Mouse (Mus musculus) embryonic facial prominence, embryonic 12.5 days (tissue): ENCODE measurements around the gene Prmt1. TPM values are rescaled to one million over a fixed set of nuclear protein-coding genes. Genes with fewer than 3 reads are reported as not detected.
"Not testable (repeated sequence)": the region's sequence is repeated elsewhere in the genome, so short reads cannot be mapped to it uniquely, and the experiment has no call there.

Experiments
- ATAC-seq: fragments of 200-750 bp; cut with Nextera tagmentation; 2 replicates; pipeline ENCODE4 v1.8.0; 2017; ENCODE audit not compliant: insufficient number of reproducible peaks, insufficient read depth, low FRiP score, low TSS enrichment
- H3K27ac ChIP-seq: fragments of 300-500 bp; sonication (generic); 2 replicates; pipeline ENCODE4 v1.5.1; 2016; ENCODE audit warnings: mild to moderate bottlenecking
- H3K27me3 ChIP-seq: fragments of 300-500 bp; sonication (generic); 2 replicates; pipeline ENCODE4 v1.6.1; 2016; ENCODE audit warnings: mild to moderate bottlenecking, moderate library complexity
- H3K36me3 ChIP-seq: fragments of 300-500 bp; sonication (generic); 2 replicates; pipeline ENCODE4 v1.6.1; 2016; ENCODE audit warnings: mild to moderate bottlenecking
- H3K4me1 ChIP-seq: fragments of 300-500 bp; sonication (generic); 2 replicates; pipeline ENCODE4 v1.6.1; 2016
- H3K4me2 ChIP-seq: fragments of 300-500 bp; sonication (generic); replicated peaks from 2 replicates; pipeline ENCODE4 v1.6.1; 2016; ENCODE audit warnings: mild to moderate bottlenecking, moderate library complexity
- H3K4me3 ChIP-seq: fragments of 300-500 bp; sonication (generic); 2 replicates; pipeline ENCODE4 v1.5.1; 2016; ENCODE audit warnings: mild to moderate bottlenecking
- H3K9ac ChIP-seq: fragments of 300-500 bp; sonication (generic); 2 replicates; pipeline ENCODE4 v1.6.1; 2016; ENCODE audit warnings: mild to moderate bottlenecking, moderate library complexity
- H3K9me3 ChIP-seq: fragments of 300-500 bp; sonication (generic); 2 replicates; pipeline ENCODE4 v1.6.1; 2016; ENCODE audit warnings: mild to moderate bottlenecking, moderate library complexity
- WGBS: fragments of 180-500 bp; shearing (Covaris S2); methylation state at CpG from one replicate; pipeline ENCODE4 v1.1.7; 2016; 5-methylcytosine and 5-hydroxymethylcytosine counted together
- polyA plus RNA-seq: library from polyadenylated mRNA; unstranded; fragments of >200 nt; fragmentation: Nextera tagmentation; extraction: Ambion mirVana; gene quantifications from 2 replicates; pipeline ENCODE4 v1.2.1, GENCODE M21; 2016

The Prmt1 gene
- polyA plus RNA-seq = 660 and 677 TPM in 2 replicates

GRCm38 (mm10) chr7:44986192-44986878 lies at the start of gene Prmt1:
Gene Prmt1, minus strand, starts transcription at chr7:44986568.
- H3K36me3 ChIP-seq = peaks cover 26% of the 10 kb centered on the region
- peaks cover 25% of the 10 kb centered on the region for H3K4me1 ChIP-seq
- peak within 1 kb of the TSS; percentile 96 for H3K27ac ChIP-seq
- H3K27me3 ChIP-seq = no peaks in the 10 kb centered on the region
- peak within 1 kb of the TSS; percentile 67 for H3K4me2 ChIP-seq
- ATAC-seq = peak; percentile 97
- WGBS = under 1% methylated on average over 42 of the region's 42 CpGs
- no peaks in the 10 kb centered on the region for H3K9me3 ChIP-seq
- peak within 1 kb of the TSS; percentile 97 for H3K9ac ChIP-seq
- peak within 1 kb of the TSS; percentile 96 for H3K4me3 ChIP-seq

- WGBS = 84% methylated on average over 3 of the region's 3 CpGs
- ATAC-seq = no peak
These were observed 49.3 kb upstream of the Prmt1 start for GRCm38 (mm10) chr7:45035631-45036030.

GRCm38 (mm10) chr7:45033722-45034359 lies 47.5 kb upstream of the Prmt1 start:
- Histone ChIP-seq H3K36me3 (peaks cover 98% of the 10 kb centered on the region), H3K4me1 (no peaks in the 10 kb centered on the region), H3K9me3 (no peaks in the 10 kb centered on the region), H3K4me3 (no peak overlapping the region), H3K4me2 (no peak overlapping the region), H3K9ac (no peak overlapping the region), H3K27ac (no peak overlapping the region), H3K27me3 (no peaks in the 10 kb centered on the region)
- no peak for ATAC-seq
- WGBS = 92% methylated on average over 19 of the region's 19 CpGs

More at GRCm38 (mm10) chr7:45035631-45036030, 49.3 kb upstream of the Prmt1 start:
- Histone ChIP-seq H3K4me2 (no peak overlapping the region), H3K4me1 (no peaks in the 10 kb centered on the region), H3K9ac (no peak overlapping the region), H3K36me3 (peaks cover 98% of the 10 kb centered on the region), H3K27ac (no peak overlapping the region), H3K4me3 (no peak overlapping the region), H3K27me3 (no peaks in the 10 kb centered on the region), H3K9me3 (no peaks in the 10 kb centered on the region)

GRCm38 (mm10) chr7:45030857-45031256 lies 44.5 kb upstream of the Prmt1 start:
- peaks cover 94% of the 10 kb centered on the region for H3K36me3 ChIP-seq
- H3K9ac ChIP-seq = no peak overlapping the region
- H3K4me1 ChIP-seq = no peaks in the 10 kb centered on the region
- WGBS = 98% methylated on average over 8 of the region's 8 CpGs
- H3K4me3 ChIP-seq = no peak overlapping the region
- H3K27me3 ChIP-seq = no peaks in the 10 kb centered on the region
- H3K27ac ChIP-seq = no peak overlapping the region
- ATAC-seq = no peak
- no peak overlapping the region for H3K4me2 ChIP-seq
- H3K9me3 ChIP-seq = no peaks in the 10 kb centered on the region

GRCm38 (mm10) chr7:45029995-45030394 lies 43.6 kb upstream of the Prmt1 start:
- Histone ChIP-seq H3K36me3 (peaks cover 86% of the 10 kb centered on the region), H3K27me3 (no peaks in the 10 kb centered on the region), H3K9ac (no peak overlapping the region), H3K4me1 (no peaks in the 10 kb centered on the region), H3K4me3 (no peak overlapping the region), H3K9me3 (no peaks in the 10 kb centered on the region), H3K4me2 (no peak overlapping the region), H3K27ac (no peak overlapping the region)
- ATAC-seq = no peak
- 95% methylated on average over 6 of the region's 6 CpGs for WGBS

- H3K9ac ChIP-seq = no peak overlapping the region
- H3K36me3 ChIP-seq = peaks cover 69% of the 10 kb centered on the region
- no peak overlapping the region for H3K4me2 ChIP-seq
- no peaks in the 10 kb centered on the region for H3K4me1 ChIP-seq
- no peaks in the 10 kb centered on the region for H3K9me3 ChIP-seq
- ATAC-seq = no peak
- H3K27ac ChIP-seq = 0 out of 2 replicates have a peak overlapping the region, but pooled peaks have one; percentile 9
- no peaks in the 10 kb centered on the region for H3K27me3 ChIP-seq
- H3K4me3 ChIP-seq = no peak overlapping the region
- WGBS = 90% methylated on average over 11 of the region's 11 CpGs
These were observed 42.0 kb upstream of the Prmt1 start for GRCm38 (mm10) chr7:45028351-45028750.

GRCm38 (mm10) chr7:45027761-45028160 lies 41.4 kb upstream of the Prmt1 start:
- Histone ChIP-seq H3K9me3 (no peaks in the 10 kb centered on the region), H3K27ac (no peak overlapping the region), H3K4me2 (no peak overlapping the region), H3K27me3 (no peaks in the 10 kb centered on the region), H3K36me3 (peaks cover 63% of the 10 kb centered on the region), H3K9ac (no peak overlapping the region), H3K4me1 (no peaks in the 10 kb centered on the region), H3K4me3 (no peak overlapping the region)
- ATAC-seq = no peak
- WGBS = 91% methylated on average over 9 of the region's 9 CpGs

GRCm38 (mm10) chr7:45026256-45026655 lies 39.9 kb upstream of the Prmt1 start:
- no peak for ATAC-seq
- Histone ChIP-seq H3K9me3 (no peaks in the 10 kb centered on the region), H3K36me3 (peaks cover 48% of the 10 kb centered on the region), H3K4me1 (no peaks in the 10 kb centered on the region), H3K4me2 (no peak overlapping the region), H3K27ac (no peak overlapping the region), H3K27me3 (no peaks in the 10 kb centered on the region), H3K4me3 (no peak overlapping the region), H3K9ac (no peak overlapping the region)
- 44% methylated on average over 2 of the region's 2 CpGs for WGBS

- ATAC-seq = no peak
- WGBS = 71% methylated on average over 8 of the region's 8 CpGs
These were observed 39.3 kb upstream of the Prmt1 start for GRCm38 (mm10) chr7:45025601-45026220.

GRCm38 (mm10) chr7:45024281-45025248 lies 38.2 kb upstream of the Prmt1 start:
- no peak overlapping the region for H3K4me2 ChIP-seq
- no peaks in the 10 kb centered on the region for H3K4me1 ChIP-seq
- H3K4me3 ChIP-seq = no peak overlapping the region
- H3K9me3 ChIP-seq = no peaks in the 10 kb centered on the region
- H3K9ac ChIP-seq = no peak overlapping the region
- H3K27ac ChIP-seq = 0 out of 2 replicates have a peak overlapping the region, but pooled peaks have one; percentile 61
- peaks cover 31% of the 10 kb centered on the region for H3K36me3 ChIP-seq
- WGBS = 88% methylated on average over 15 of the region's 15 CpGs
- ATAC-seq = no peak
- peaks cover 2% of the 10 kb centered on the region; the same call in 1 of the 2 replicates for H3K27me3 ChIP-seq

More at GRCm38 (mm10) chr7:45025601-45026220, 39.3 kb upstream of the Prmt1 start:
- no peaks in the 10 kb centered on the region for H3K9me3 ChIP-seq
- no peaks in the 10 kb centered on the region for H3K4me1 ChIP-seq
- no peak overlapping the region for H3K4me2 ChIP-seq
- no peaks in the 10 kb centered on the region; the same call in 1 of the 2 replicates for H3K27me3 ChIP-seq
- no peak overlapping the region for H3K4me3 ChIP-seq
- H3K36me3 ChIP-seq = peaks cover 43% of the 10 kb centered on the region
- no peak overlapping the region for H3K9ac ChIP-seq
- H3K27ac ChIP-seq = peak overlapping the region; percentile 61; the same call in 1 of the 2 replicates

GRCm38 (mm10) chr7:45023711-45024110 lies 37.3 kb upstream of the Prmt1 start:
- H3K4me3 ChIP-seq, H3K27me3 ChIP-seq, H3K9ac ChIP-seq, H3K4me2 ChIP-seq, H3K27ac ChIP-seq, ATAC-seq, H3K9me3 ChIP-seq, H3K4me1 ChIP-seq: not testable (repeated sequence)
- peaks cover 23% of the 10 kb centered on the region for H3K36me3 ChIP-seq
- WGBS = 84% methylated on average over 5 of the region's 5 CpGs
